Comparison of ENCODE assay signal across 8 mouse cellular contexts in genomic region chr8:117260930-117261475, GRCm38 (mm10). TPM values are rescaled to one million over a fixed set of nuclear protein-coding genes. Genes with fewer than 3 reads are reported as not detected.
A peak's percentile ranks its signal among the peaks of the same experiment; 100 is the strongest.
DNase-seq lines count a peak whose midpoint lies in the region; ATAC-seq and TF ChIP-seq lines count a peak whose summit lies in the region.

No protein-coding gene starts in this region.

- intact Hi-C loops in gastrocnemius, postnatal 36 days (cut with DNase I), result no loop called here

- peak overlapping the region; percentile 85 for H3K4me2 ChIP-seq in hindbrain, embryonic 11.5 days (replicated peaks; ENCODE audit: low read depth, low read length)
- H3K4me2 ChIP-seq in midbrain, embryonic 11.5 days, result peak overlapping the region; percentile 83

- H3K4me3 ChIP-seq in kidney, adult 2 months (ENCODE audit: insufficient read depth, low read depth, low read length), result peak overlapping the region; percentile 16; the same call in 1 of the 2 replicates
- H3K4me3 ChIP-seq in brown adipose tissue, adult 24 weeks (ENCODE audit: insufficient read depth, low read depth, low read length), result 0 out of 2 replicates have a peak overlapping the region, but pooled peaks have one; percentile 5
- H3K4me3 ChIP-seq in hindbrain, embryonic 11.5 days (ENCODE audit: low read depth, low read length), result peak overlapping the region; percentile 95
- peak overlapping the region; percentile 96 for H3K4me3 ChIP-seq in midbrain, embryonic 11.5 days (ENCODE audit: low read depth, low read length)

- H3K36me3 ChIP-seq in kidney, adult 2 months (ENCODE audit: control insufficient read depth, insufficient read depth, low read length), result no peaks in the 10 kb centered on the region
- no peaks in the 10 kb centered on the region for H3K36me3 ChIP-seq in hindbrain, embryonic 11.5 days (ENCODE audit: control insufficient read depth, insufficient read depth, low read length)
- H3K36me3 ChIP-seq in midbrain, embryonic 11.5 days (ENCODE audit: control insufficient read depth, insufficient read depth, low read length), result no peaks in the 10 kb centered on the region

- DNase-seq in kidney, adult 2 months, result peak; percentile 28
- DNase-seq in kidney, adult 11 months, result no peak
- peak; percentile 51 for DNase-seq in hindbrain, embryonic 11.5 days (ENCODE audit: low spot score)
- DNase-seq in midbrain, embryonic 11.5 days (ENCODE audit: low spot score, missing footprints), result peak; percentile 94
- DNase-seq in urinary bladder, postnatal 10 days (ENCODE audit: low spot score), result no peak
- no peak for DNase-seq in gastrocnemius, postnatal 36 days
- no peak for DNase-seq in T-cell, adult 2 months (ENCODE audit: low spot score)

- WGBS in kidney, adult 2 months, result 33% methylated on average over 14 of the region's 14 CpGs
- 34% methylated on average over 14 of the region's 14 CpGs for WGBS in hindbrain, embryonic 11.5 days
- 32% methylated on average over 14 of the region's 14 CpGs for WGBS in midbrain, embryonic 11.5 days

- no peak for TF ChIP-seq CTCF in kidney, adult 2 months (conservative IDR thresholded peaks at IDR 0.05; ENCODE audit: insufficient read depth, insufficient read length, low read depth, low read length)

- ATAC-seq in hindbrain, embryonic 11.5 days (ENCODE audit: low FRiP score), result no peak
- ATAC-seq in midbrain, embryonic 11.5 days (ENCODE audit: low FRiP score), result no peak

- peaks cover 25% of the 10 kb centered on the region for H3K4me1 ChIP-seq in kidney, adult 2 months (ENCODE audit: control insufficient read depth, insufficient read depth, low read length)
- H3K4me1 ChIP-seq in brown adipose tissue, adult 24 weeks (ENCODE audit: control insufficient read depth, insufficient read depth, insufficient read length, low read length), result peaks cover 31% of the 10 kb centered on the region
- peaks cover 25% of the 10 kb centered on the region for H3K4me1 ChIP-seq in hindbrain, embryonic 11.5 days (replicated peaks; ENCODE audit: control insufficient read depth, insufficient read depth, low read length)
- H3K4me1 ChIP-seq in midbrain, embryonic 11.5 days (ENCODE audit: control insufficient read depth, insufficient read depth, low read length), result peaks cover 39% of the 10 kb centered on the region

- peak overlapping the region; percentile 66 for H3K27ac ChIP-seq in kidney, adult 2 months (ENCODE audit: insufficient read depth, low read depth, low read length)
- no peak overlapping the region for H3K27ac ChIP-seq in brown adipose tissue, adult 24 weeks (replicated peaks; ENCODE audit: low read depth, low read length)
- H3K27ac ChIP-seq in hindbrain, embryonic 11.5 days (ENCODE audit: low read depth, low read length), result peak overlapping the region; percentile 54; the same call in 1 of the 2 replicates
- no peak overlapping the region for H3K27ac ChIP-seq in midbrain, embryonic 11.5 days (ENCODE audit: low read depth, low read length)

- no peak for TF ChIP-seq POLR2A in kidney, adult 2 months (IDR thresholded peaks at IDR 0.05; ENCODE audit: low read depth, low read length)

- H3K9ac ChIP-seq in hindbrain, embryonic 11.5 days (ENCODE audit: low read depth, low read length), result peak overlapping the region; percentile 95
- peak overlapping the region; percentile 95 for H3K9ac ChIP-seq in midbrain, embryonic 11.5 days (ENCODE audit: low read length)

- no peaks in the 10 kb centered on the region for H3K9me3 ChIP-seq in hindbrain, embryonic 11.5 days (ENCODE audit: control insufficient read depth, low read length)
- no peaks in the 10 kb centered on the region for H3K9me3 ChIP-seq in midbrain, embryonic 11.5 days (ENCODE audit: control insufficient read depth, low read length)

- H3K27me3 ChIP-seq in kidney, adult 2 months (replicated peaks; ENCODE audit: control insufficient read depth, insufficient read depth, low read length), result no peaks in the 10 kb centered on the region
- H3K27me3 ChIP-seq in hindbrain, embryonic 11.5 days (ENCODE audit: control insufficient read depth, insufficient read depth, low read length), result no peaks in the 10 kb centered on the region
- H3K27me3 ChIP-seq in midbrain, embryonic 11.5 days (ENCODE audit: control insufficient read depth, insufficient read depth, low read length), result no peaks in the 10 kb centered on the region

RNA-seq across cellular contexts. Expression of gene Cmip, which starts 4.1 kb away (rescaled TPM):
- 104 and 112 TPM in 2 replicates for polyA plus RNA-seq in kidney, adult 2 months (2012; rRNA removed)
- polyA plus RNA-seq in brown adipose tissue, adult 24 weeks (2012; ENCODE audit: insufficient read depth, insufficient read length, missing spikeins), result 4.2 and 6.1 TPM in 2 replicates
- polyA plus RNA-seq in hindbrain, embryonic 11.5 days (2014; fragmentation: Nextera tagmentation; extraction: Ambion mirVana), result 27.0 and 31.9 TPM in 2 replicates
- polyA plus RNA-seq in midbrain, embryonic 11.5 days (2014; fragmentation: Nextera tagmentation; extraction: Ambion mirVana), result 23.7 and 28.5 TPM in 2 replicates
- 1 to 10 TPM; 7.4 to 9.6 TPM for total RNA-seq in gastrocnemius, postnatal 36 days (2021)

Comparison
In these comparisons a context has a peak if more than half of its experiments do, and no peak if none do; other contexts are left out.
1. DNase-seq: peak in kidney, adult 2 months (single experiment), hindbrain, embryonic 11.5 days (single experiment) and midbrain, embryonic 11.5 days (single experiment); none in kidney, adult 11 months (single experiment), urinary bladder, postnatal 10 days (single experiment), gastrocnemius, postnatal 36 days (0 of 2) and T-cell, adult 2 months (single experiment).
2. H3K27ac ChIP-seq: peak in kidney, adult 2 months (single experiment) and hindbrain, embryonic 11.5 days (single experiment); none in brown adipose tissue, adult 24 weeks (single experiment) and midbrain, embryonic 11.5 days (single experiment).
3. H3K4me3 ChIP-seq: peak in every context shown above with its lines; median percentile 96 in midbrain, embryonic 11.5 days; 95 in hindbrain, embryonic 11.5 days; 16 in kidney, adult 2 months; 5 in brown adipose tissue, adult 24 weeks.